Mouse (Mus musculus): ENCODE measurements around the gene Chuk. TPM values are rescaled to one million over a fixed set of nuclear protein-coding genes. Genes with fewer than 3 reads are reported as not detected.

Gene Chuk
- polyA plus RNA-seq, 1 experiment from 2014 or later = 35.1 TPM

- Histone ChIP-seq H3K4me3 (no peak overlapping the region), H3K27ac (no peak overlapping the region), H3K36me3 (peaks cover 39% of the 10 kb centered on the region), H3K4me1 (peaks cover 16% of the 10 kb centered on the region; the same call in 1 of the 2 replicates), H3K9ac (no peak overlapping the region), H3K4me2 (no peak overlapping the region), H3K27me3 (no peaks in the 10 kb centered on the region), H3K9me3 (no peaks in the 10 kb centered on the region)
- ATAC-seq (ENCODE audit: insufficient number of reproducible peaks, low FRiP score, low TSS enrichment, low read depth) = no peak
- 94% methylated on average over 2 of the region's 2 CpGs for WGBS
These were observed 42.5 kb downstream of the Chuk start for GRCm38 (mm10) chr19:44064734-44065133.

DNA sequence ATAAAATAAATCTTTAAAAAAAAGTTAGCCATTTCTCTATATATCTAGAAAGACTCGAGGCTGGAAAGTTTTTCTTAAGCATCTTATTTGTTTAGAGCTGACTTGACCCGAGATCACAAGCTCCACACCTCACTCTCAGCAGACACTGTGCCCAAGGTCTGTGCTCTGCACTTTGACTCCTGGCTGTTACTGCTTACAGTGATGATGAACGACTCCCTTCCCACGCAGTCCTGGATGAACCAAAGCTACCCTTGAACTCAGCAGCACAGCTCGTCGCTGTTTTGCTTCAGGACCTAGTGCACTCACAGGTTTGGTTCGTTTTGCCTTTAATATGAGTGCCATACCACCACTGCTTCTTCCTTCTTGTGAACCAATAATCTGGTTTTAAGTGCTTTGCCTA lies 43.5 kb downstream of the Chuk start:
- no peak overlapping the region for H3K4me3 ChIP-seq
- no peaks in the 10 kb centered on the region for H3K9me3 ChIP-seq
- H3K27ac ChIP-seq = no peak overlapping the region
- H3K27me3 ChIP-seq = no peaks in the 10 kb centered on the region
- no peak overlapping the region for H3K4me2 ChIP-seq
- no peak for ATAC-seq (ENCODE audit: insufficient number of reproducible peaks, low FRiP score, low TSS enrichment, low read depth)
- H3K36me3 ChIP-seq = peaks cover 47% of the 10 kb centered on the region
- 90% methylated on average over 7 of the region's 7 CpGs for WGBS
- no peak overlapping the region for H3K9ac ChIP-seq
- H3K4me1 ChIP-seq = peaks cover 14% of the 10 kb centered on the region; the same call in 1 of the 2 replicates

DNA sequence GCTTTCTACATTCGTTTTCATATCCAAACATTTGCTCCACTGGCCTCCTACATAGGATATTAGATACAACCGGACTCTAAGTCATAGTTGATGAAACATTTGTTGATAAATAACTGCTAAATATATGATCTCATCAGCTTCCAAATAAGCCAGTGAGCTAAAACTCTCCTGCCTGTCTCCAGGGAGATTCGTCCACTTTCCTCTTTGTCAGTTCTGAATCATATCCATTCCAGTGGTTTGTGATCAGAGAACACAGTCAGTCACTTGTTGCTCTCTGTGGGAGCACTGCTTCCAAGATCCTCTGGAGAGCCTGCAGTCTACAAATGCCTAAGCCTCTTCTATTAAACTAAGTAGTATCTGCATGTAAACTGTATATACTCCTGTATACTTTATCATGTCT lies 47.1 kb downstream of the Chuk start:
- Histone ChIP-seq H3K4me2 (no peak overlapping the region), H3K27me3 (no peaks in the 10 kb centered on the region), H3K4me3 (no peak overlapping the region), H3K9ac (no peak overlapping the region), H3K27ac (no peak overlapping the region), H3K4me1 (no peaks in the 10 kb centered on the region), H3K36me3 (peaks cover 63% of the 10 kb centered on the region), H3K9me3 (no peaks in the 10 kb centered on the region)
- ATAC-seq (ENCODE audit: insufficient number of reproducible peaks, low FRiP score, low TSS enrichment, low read depth) = no peak
- WGBS = 84% methylated on average over 3 of the region's 3 CpGs

DNA sequence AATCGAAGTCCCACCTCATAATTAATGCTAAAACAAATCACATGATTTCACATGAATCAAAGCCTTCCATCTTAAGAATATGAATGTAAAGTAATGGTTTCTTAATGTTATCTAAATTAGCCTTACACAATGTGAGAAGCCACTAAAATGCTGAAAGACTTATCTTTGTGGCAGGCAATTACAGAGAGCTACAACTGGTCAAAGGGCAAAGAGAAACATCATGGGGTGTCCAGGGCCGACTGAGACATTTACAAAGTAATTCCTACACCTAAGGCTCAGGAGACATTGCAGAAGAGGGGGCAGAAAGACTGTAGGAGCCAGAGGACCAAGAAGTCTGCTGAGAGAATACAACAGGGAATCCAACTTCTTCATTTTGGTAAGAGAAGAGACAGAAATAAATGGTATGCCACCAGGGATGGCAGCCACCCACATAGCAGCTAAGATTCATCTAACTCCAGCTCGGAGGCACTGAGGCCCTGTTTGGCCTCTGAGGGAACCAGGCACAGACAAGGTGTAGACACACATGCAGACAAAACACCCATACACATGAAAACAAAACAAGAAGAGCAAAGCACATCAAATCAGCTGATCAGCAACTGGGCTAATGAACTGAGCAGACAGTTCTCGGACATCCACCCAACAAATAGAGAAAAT lies 52.0 kb downstream of the Chuk start:
- no peak for ATAC-seq (ENCODE audit: insufficient number of reproducible peaks, low FRiP score, low TSS enrichment, low read depth)
- H3K9me3 ChIP-seq = no peaks in the 10 kb centered on the region

GRCm38 (mm10) chr19:44050388-44050787 lies 56.9 kb downstream of the Chuk start:
- Histone ChIP-seq H3K9ac (no peak overlapping the region), H3K27me3 (no peaks in the 10 kb centered on the region), H3K27ac (no peak overlapping the region), H3K36me3 (peaks cover 31% of the 10 kb centered on the region), H3K4me2 (no peak overlapping the region), H3K4me1 (no peaks in the 10 kb centered on the region), H3K4me3 (no peak overlapping the region), H3K9me3 (no peaks in the 10 kb centered on the region)
- no peak for ATAC-seq (ENCODE audit: insufficient number of reproducible peaks, low FRiP score, low TSS enrichment, low read depth)
- 75% methylated on average over 4 of the region's 4 CpGs for WGBS

More for the DNA sequence above, 52.0 kb downstream of the Chuk start:
- Histone ChIP-seq H3K27ac (no peak overlapping the region), H3K4me3 (no peak overlapping the region), H3K27me3 (no peaks in the 10 kb centered on the region), H3K36me3 (peaks cover 49% of the 10 kb centered on the region), H3K4me1 (no peaks in the 10 kb centered on the region), H3K4me2 (no peak overlapping the region), H3K9ac (no peak overlapping the region)
- WGBS = 84% methylated on average over 4 of the region's 4 CpGs

DNA sequence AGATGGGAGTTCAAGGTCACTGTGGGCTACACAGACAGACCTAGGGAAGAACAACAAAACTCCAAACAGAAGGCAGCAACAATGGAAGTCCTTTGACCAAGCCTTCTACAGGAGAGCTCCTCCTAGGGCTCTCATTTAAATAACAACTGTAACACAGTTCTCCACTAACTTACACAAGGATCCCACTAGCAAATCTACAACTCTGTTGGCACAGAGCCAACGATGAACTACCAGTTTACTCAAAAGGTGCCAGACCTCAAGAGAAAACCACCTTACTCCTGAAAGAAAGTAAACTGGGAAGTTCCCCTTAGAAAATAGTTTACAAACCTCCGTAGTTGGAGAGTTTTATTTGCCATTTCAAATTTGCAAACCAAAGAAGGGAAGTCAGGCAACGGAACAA lies 58.0 kb downstream of the Chuk start:
- Histone ChIP-seq H3K4me3 (no peak overlapping the region), H3K36me3 (peaks cover 33% of the 10 kb centered on the region), H3K27me3 (no peaks in the 10 kb centered on the region), H3K9me3 (no peaks in the 10 kb centered on the region), H3K4me2 (no peak overlapping the region), H3K27ac (no peak overlapping the region), H3K9ac (no peak overlapping the region), H3K4me1 (no peaks in the 10 kb centered on the region)
- WGBS = 65% methylated on average over 3 of the region's 3 CpGs
- no peak for ATAC-seq (ENCODE audit: insufficient number of reproducible peaks, low FRiP score, low TSS enrichment, low read depth)

GRCm38 (mm10) chr19:44045847-44046246 lies 61.4 kb downstream of the Chuk start:
- Histone ChIP-seq H3K4me3 (no peak overlapping the region), H3K27me3 (no peaks in the 10 kb centered on the region), H3K4me1 (no peaks in the 10 kb centered on the region), H3K36me3 (peaks cover 15% of the 10 kb centered on the region; the same call in 1 of the 2 replicates), H3K27ac (no peak overlapping the region), H3K4me2 (no peak overlapping the region), H3K9me3 (no peaks in the 10 kb centered on the region), H3K9ac (no peak overlapping the region)
- ATAC-seq (ENCODE audit: insufficient number of reproducible peaks, low FRiP score, low TSS enrichment, low read depth) = no peak
- 89% methylated on average over 3 of the region's 3 CpGs for WGBS

DNA sequence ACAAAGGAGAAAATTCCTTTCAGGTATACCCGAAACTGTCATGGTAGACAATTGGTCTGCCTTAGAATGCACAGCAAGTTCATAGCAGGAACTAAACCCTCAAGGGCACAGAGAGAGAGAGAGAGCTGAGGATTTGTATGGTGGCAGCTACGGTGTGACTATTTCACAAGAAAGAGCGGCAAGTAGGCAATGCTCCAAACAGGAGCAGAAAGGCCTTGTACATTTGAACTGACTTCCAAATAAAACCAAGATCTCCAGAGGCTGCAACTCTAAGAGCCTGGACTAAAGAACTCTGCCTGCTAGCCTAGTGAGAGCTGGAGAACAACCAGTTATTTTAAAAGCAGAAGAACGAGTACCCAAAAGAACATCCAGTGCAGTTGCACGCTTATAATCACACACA lies 65.2 kb downstream of the Chuk start:
- Histone ChIP-seq H3K4me1 (no peaks in the 10 kb centered on the region), H3K9me3 (no peaks in the 10 kb centered on the region), H3K27ac (no peak overlapping the region), H3K4me2 (no peak overlapping the region), H3K27me3 (no peaks in the 10 kb centered on the region), H3K36me3 (peaks cover 40% of the 10 kb centered on the region), H3K4me3 (no peak overlapping the region), H3K9ac (no peak overlapping the region)
- ATAC-seq (ENCODE audit: insufficient number of reproducible peaks, low FRiP score, low TSS enrichment, low read depth) = no peak
- WGBS = 82% methylated on average over 5 of the region's 5 CpGs

GRCm38 (mm10) chr19:44033396-44033795 lies 73.9 kb downstream of the Chuk start:
- no peaks in the 10 kb centered on the region for H3K27me3 ChIP-seq
- H3K9ac ChIP-seq = no peak overlapping the region
- H3K4me3 ChIP-seq = no peak overlapping the region
- 90% methylated on average over 5 of the region's 5 CpGs for WGBS
- ATAC-seq (ENCODE audit: insufficient number of reproducible peaks, low FRiP score, low TSS enrichment, low read depth) = no peak
- H3K9me3 ChIP-seq = no peaks in the 10 kb centered on the region
- no peak overlapping the region for H3K27ac ChIP-seq
- peaks cover 46% of the 10 kb centered on the region for H3K36me3 ChIP-seq
- H3K4me2 ChIP-seq = no peak overlapping the region
- H3K4me1 ChIP-seq = no peaks in the 10 kb centered on the region

DNA sequence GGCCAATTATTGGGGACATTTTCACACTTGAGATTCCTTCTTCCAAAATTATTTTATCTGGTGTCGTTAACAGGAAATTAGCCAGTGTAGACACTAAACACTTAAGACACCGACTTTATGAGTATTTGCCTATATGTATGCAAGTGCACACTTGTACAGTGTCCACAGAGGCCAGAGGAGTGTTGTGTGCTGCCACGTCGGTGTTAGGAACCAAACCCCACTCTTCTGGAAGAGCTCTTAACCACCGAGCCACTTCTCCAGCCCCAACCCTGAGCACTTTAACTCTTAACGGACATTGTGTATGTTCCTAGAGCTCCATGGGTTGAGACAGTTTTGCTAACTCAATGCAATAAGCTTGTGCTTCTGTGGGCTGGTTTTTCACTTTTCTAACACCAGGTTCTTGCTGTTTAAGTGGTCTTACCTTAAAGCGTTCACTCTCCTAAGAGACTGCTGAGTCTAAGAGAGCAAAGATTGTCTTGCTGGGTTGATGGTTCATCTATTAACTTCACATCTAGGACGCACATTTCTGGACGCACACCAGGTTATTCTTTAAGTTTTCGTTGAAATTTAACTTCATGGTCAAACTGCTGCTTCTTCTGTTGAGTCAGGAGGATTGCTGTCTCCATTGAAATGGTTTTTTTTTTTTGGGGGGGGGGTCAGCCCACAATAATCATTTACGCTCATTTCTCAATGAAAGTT lies 75.1 kb downstream of the Chuk start:
- Histone ChIP-seq H3K36me3 (peaks cover 36% of the 10 kb centered on the region), H3K9ac (no peak overlapping the region), H3K27me3 (no peaks in the 10 kb centered on the region), H3K4me1 (no peaks in the 10 kb centered on the region), H3K27ac (no peak overlapping the region), H3K4me2 (no peak overlapping the region), H3K9me3 (no peaks in the 10 kb centered on the region), H3K4me3 (no peak overlapping the region)
- ATAC-seq (ENCODE audit: insufficient number of reproducible peaks, low FRiP score, low TSS enrichment, low read depth) = no peak
- 88% methylated on average over 11 of the region's 11 CpGs for WGBS

GRCm38 (mm10) chr19:44030024-44030423 lies 77.3 kb downstream of the Chuk start:
- Histone ChIP-seq H3K4me3 (no peak overlapping the region), H3K9me3 (no peaks in the 10 kb centered on the region), H3K4me2 (no peak overlapping the region), H3K36me3 (peaks cover 16% of the 10 kb centered on the region), H3K9ac (no peak overlapping the region), H3K4me1 (no peaks in the 10 kb centered on the region), H3K27ac (no peak overlapping the region), H3K27me3 (no peaks in the 10 kb centered on the region)
- 92% methylated on average over 5 of the region's 5 CpGs for WGBS
- ATAC-seq (ENCODE audit: insufficient number of reproducible peaks, low FRiP score, low TSS enrichment, low read depth) = no peak

- no peak for ATAC-seq (ENCODE audit: insufficient number of reproducible peaks, low FRiP score, low TSS enrichment, low read depth)
These were observed 78.3 kb downstream of the Chuk start, which contains the start of gene Cyp2c23 for GRCm38 (mm10) chr19:44028972-44029371. Gene Cyp2c23 (minus strand): TSS chr19:44029208.

More at GRCm38 (mm10) chr19:44028972-44029371, 78.3 kb downstream of the Chuk start, which contains the start of gene Cyp2c23:
- Histone ChIP-seq H3K9ac (no peak within 1 kb of the TSS), H3K4me3 (no peak within 1 kb of the TSS), H3K27me3 (no peaks in the 10 kb centered on the region), H3K9me3 (no peaks in the 10 kb centered on the region), H3K36me3 (peaks cover 8% of the 10 kb centered on the region), H3K4me2 (no peak within 1 kb of the TSS), H3K27ac (no peak within 1 kb of the TSS), H3K4me1 (no peaks in the 10 kb centered on the region)
- WGBS = 74% methylated on average over 8 of the region's 8 CpGs
